Mouse (Mus musculus): ENCODE results near the gene Myh14. TPM values are rescaled to one million over a fixed set of nuclear protein-coding genes. Genes with fewer than 3 reads are reported as not detected.
"Not testable (repeated sequence)": the region's sequence is repeated elsewhere in the genome, so short reads cannot be mapped to it uniquely, and the experiment has no call there.

Gene Myh14
- polyA plus RNA-seq (2012; ENCODE audit: insufficient read depth, insufficient read length, low replicate concordance, missing spikeins) = not detected in 2 replicates

- 2% methylated on average over 23 of the region's 23 CpGs for WGBS
- Histone ChIP-seq H3K27ac (ENCODE audit: insufficient read depth, low read depth, low read length) (peak within 1 kb of the TSS; percentile 31; the same call in 1 of the 2 replicates), H3K4me1 (ENCODE audit: control insufficient read depth, insufficient read depth, low read length) (peaks cover 15% of the 10 kb centered on the region), H3K4me3 (ENCODE audit: insufficient read depth, low read depth, low read length) (peak within 1 kb of the TSS; percentile 24)
- TF ChIP-seq POLR2A (IDR thresholded peaks at IDR 0.05; ENCODE audit: insufficient read depth, low read depth, low read length) (no peak), CTCF (IDR thresholded peaks at IDR 0.05; ENCODE audit: insufficient read depth, low read depth, low read length) (no peak)
Measured at GRCm38 (mm10) chr7:44670803-44671202, at the start of gene Myh14. Gene Myh14, minus strand, starts transcription at chr7:44670843.

- no peak overlapping the region for H3K4me3 ChIP-seq (ENCODE audit: insufficient read depth, low read depth, low read length)
- no peak overlapping the region for H3K27ac ChIP-seq (ENCODE audit: insufficient read depth, low read depth, low read length)
- no peaks in the 10 kb centered on the region for H3K4me1 ChIP-seq (ENCODE audit: control insufficient read depth, insufficient read depth, low read length)
- TF ChIP-seq CTCF (IDR thresholded peaks at IDR 0.05; ENCODE audit: insufficient read depth, low read depth, low read length) (no peak), POLR2A (IDR thresholded peaks at IDR 0.05; ENCODE audit: insufficient read depth, low read depth, low read length) (no peak)
- WGBS = 86% methylated on average over 5 of the region's 5 CpGs
Measured at GRCm38 (mm10) chr7:44709881-44710280, 39.2 kb upstream of the Myh14 start.

- Histone ChIP-seq H3K4me3 (ENCODE audit: insufficient read depth, low read depth, low read length) (no peak within 1 kb of the TSS), H3K27ac (ENCODE audit: insufficient read depth, low read depth, low read length) (no peak within 1 kb of the TSS), H3K4me1 (ENCODE audit: control insufficient read depth, insufficient read depth, low read length) (no peaks in the 10 kb centered on the region)
- 81% methylated on average over 14 of the region's 14 CpGs for WGBS
- TF ChIP-seq POLR2A (IDR thresholded peaks at IDR 0.05; ENCODE audit: insufficient read depth, low read depth, low read length) (no peak), CTCF (IDR thresholded peaks at IDR 0.05; ENCODE audit: insufficient read depth, low read depth, low read length) (no peak)
Measured at GRCm38 (mm10) chr7:44708574-44708973, 37.9 kb upstream of the Myh14 start, which contains the start of gene Izumo2. Gene Izumo2, plus strand, starts transcription at chr7:44708742.

GRCm38 (mm10) chr7:44708093-44708492 is 37.5 kb upstream of the Myh14 start:
- not testable (repeated sequence) for H3K4me3 ChIP-seq (ENCODE audit: insufficient read depth, low read depth, low read length); H3K4me1 ChIP-seq (ENCODE audit: control insufficient read depth, insufficient read depth, low read length); H3K27ac ChIP-seq (ENCODE audit: insufficient read depth, low read depth, low read length)
- 91% methylated on average over 6 of the region's 6 CpGs for WGBS

GRCm38 (mm10) chr7:44707169-44707675 is 36.6 kb upstream of the Myh14 start:
- WGBS = 93% methylated on average over 5 of the region's 5 CpGs
- Histone ChIP-seq H3K4me1 (ENCODE audit: control insufficient read depth, insufficient read depth, low read length) (no peaks in the 10 kb centered on the region), H3K27ac (ENCODE audit: insufficient read depth, low read depth, low read length) (no peak overlapping the region), H3K4me3 (ENCODE audit: insufficient read depth, low read depth, low read length) (no peak overlapping the region)
- TF ChIP-seq POLR2A (IDR thresholded peaks at IDR 0.05; ENCODE audit: insufficient read depth, low read depth, low read length) (no peak), CTCF (IDR thresholded peaks at IDR 0.05; ENCODE audit: insufficient read depth, low read depth, low read length) (no peak)

GRCm38 (mm10) chr7:44706322-44706721 is 35.7 kb upstream of the Myh14 start:
- Histone ChIP-seq H3K4me3 (ENCODE audit: insufficient read depth, low read depth, low read length) (no peak overlapping the region), H3K27ac (ENCODE audit: insufficient read depth, low read depth, low read length) (no peak overlapping the region), H3K4me1 (ENCODE audit: control insufficient read depth, insufficient read depth, low read length) (no peaks in the 10 kb centered on the region)
- TF ChIP-seq POLR2A (IDR thresholded peaks at IDR 0.05; ENCODE audit: insufficient read depth, low read depth, low read length) (no peak), CTCF (IDR thresholded peaks at IDR 0.05; ENCODE audit: insufficient read depth, low read depth, low read length) (no peak)

GRCm38 (mm10) chr7:44705086-44705485 is 34.4 kb upstream of the Myh14 start:
- H3K27ac ChIP-seq (ENCODE audit: insufficient read depth, low read depth, low read length) = no peak overlapping the region
- WGBS = 84% methylated on average over 4 of the region's 4 CpGs
- no peaks in the 10 kb centered on the region for H3K4me1 ChIP-seq (ENCODE audit: control insufficient read depth, insufficient read depth, low read length)
- no peak overlapping the region for H3K4me3 ChIP-seq (ENCODE audit: insufficient read depth, low read depth, low read length)
- TF ChIP-seq POLR2A (IDR thresholded peaks at IDR 0.05; ENCODE audit: insufficient read depth, low read depth, low read length) = no peak
- no peak for TF ChIP-seq CTCF (IDR thresholded peaks at IDR 0.05; ENCODE audit: insufficient read depth, low read depth, low read length)

- 56% methylated on average over 3 of the region's 3 CpGs for WGBS
- no peak overlapping the region for H3K4me3 ChIP-seq (ENCODE audit: insufficient read depth, low read depth, low read length)
- H3K4me1 ChIP-seq (ENCODE audit: control insufficient read depth, insufficient read depth, low read length) = no peaks in the 10 kb centered on the region
- no peak overlapping the region for H3K27ac ChIP-seq (ENCODE audit: insufficient read depth, low read depth, low read length)
- TF ChIP-seq CTCF (IDR thresholded peaks at IDR 0.05; ENCODE audit: insufficient read depth, low read depth, low read length) (no peak), POLR2A (IDR thresholded peaks at IDR 0.05; ENCODE audit: insufficient read depth, low read depth, low read length) (no peak)
Measured at GRCm38 (mm10) chr7:44704363-44704762, 33.7 kb upstream of the Myh14 start.

GRCm38 (mm10) chr7:44702985-44703384 is 32.3 kb upstream of the Myh14 start:
- Histone ChIP-seq H3K4me1 (ENCODE audit: control insufficient read depth, insufficient read depth, low read length) (peaks cover 2% of the 10 kb centered on the region; the same call in 1 of the 2 replicates), H3K27ac (ENCODE audit: insufficient read depth, low read depth, low read length) (no peak overlapping the region), H3K4me3 (ENCODE audit: insufficient read depth, low read depth, low read length) (no peak overlapping the region)
- WGBS = 86% methylated on average over 8 of the region's 8 CpGs
- no peak for TF ChIP-seq CTCF (IDR thresholded peaks at IDR 0.05; ENCODE audit: insufficient read depth, low read depth, low read length)
- TF ChIP-seq POLR2A (IDR thresholded peaks at IDR 0.05; ENCODE audit: insufficient read depth, low read depth, low read length) = no peak

GRCm38 (mm10) chr7:44701921-44702320 is 31.3 kb upstream of the Myh14 start:
- WGBS = 23% methylated on average over 6 of the region's 6 CpGs
- Histone ChIP-seq H3K4me3 (ENCODE audit: insufficient read depth, low read depth, low read length) (no peak overlapping the region), H3K4me1 (ENCODE audit: control insufficient read depth, insufficient read depth, low read length) (peaks cover 10% of the 10 kb centered on the region), H3K27ac (ENCODE audit: insufficient read depth, low read depth, low read length) (no peak overlapping the region)
- TF ChIP-seq CTCF (IDR thresholded peaks at IDR 0.05; ENCODE audit: insufficient read depth, low read depth, low read length) (no peak), POLR2A (IDR thresholded peaks at IDR 0.05; ENCODE audit: insufficient read depth, low read depth, low read length) (no peak)

All from olfactory bulb, adult 2 months (tissue).